Mouse (Mus musculus): Measurements from ENCODE around the gene Lrig1. TPM values are rescaled to one million over a fixed set of nuclear protein-coding genes. Genes with fewer than 3 reads are reported as not detected.

Lrig1 gene
- polyA plus RNA-seq, 1 experiment from 2014 or later: 11.4 TPM

DNA sequence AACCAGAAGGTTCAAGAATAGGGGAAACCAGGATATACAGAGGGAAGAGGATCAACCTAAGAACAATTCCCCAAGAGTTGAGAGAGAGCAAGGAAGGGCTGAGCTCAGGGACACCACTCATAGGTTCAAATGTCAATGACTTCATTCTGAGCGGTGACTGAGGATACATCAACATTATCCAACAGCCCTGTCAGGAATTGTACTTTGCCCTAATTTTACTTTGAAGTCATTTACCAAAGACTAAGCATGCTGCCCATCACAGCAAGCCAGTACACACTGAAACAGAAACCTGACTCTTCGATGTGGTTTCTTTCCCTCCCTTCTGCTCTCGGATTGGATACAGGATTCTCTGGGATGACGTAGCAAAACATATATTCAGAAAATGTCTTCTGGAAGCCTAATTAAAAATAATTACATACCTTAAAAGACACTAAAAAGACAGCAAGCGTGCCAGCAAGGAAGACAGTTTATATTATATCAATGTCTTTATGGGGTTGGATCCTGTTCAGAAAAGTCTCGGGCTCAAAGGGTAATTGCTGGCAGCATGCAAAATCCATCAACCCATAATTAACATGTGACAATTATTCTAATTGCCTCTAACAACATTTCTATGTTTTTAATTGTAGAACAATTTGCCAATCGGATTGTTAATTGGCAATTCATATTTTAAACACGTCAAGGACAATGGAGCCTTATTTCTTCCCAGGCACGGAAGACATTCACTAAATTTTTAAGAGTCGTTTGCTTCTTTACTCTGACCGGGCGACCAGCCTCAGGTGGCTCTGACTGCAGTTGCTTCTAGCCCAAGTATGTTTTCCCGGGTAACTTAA, 15.1 kb upstream of the Lrig1 start:
- WGBS: 73% methylated on average over 13 of the region's 13 CpGs
- no peaks in the 10 kb centered on the region for H3K27me3 ChIP-seq
- no peak overlapping the region for H3K9ac ChIP-seq (replicated peaks)
- H3K27ac ChIP-seq: no peak overlapping the region
- H3K4me1 ChIP-seq (replicated peaks): no peaks in the 10 kb centered on the region
- H3K36me3 ChIP-seq: no peaks in the 10 kb centered on the region
- ATAC-seq: no peak
- no peaks in the 10 kb centered on the region for H3K9me3 ChIP-seq
- H3K4me3 ChIP-seq (replicated peaks): no peak overlapping the region
- H3K4me2 ChIP-seq (replicated peaks): no peak overlapping the region

DNA sequence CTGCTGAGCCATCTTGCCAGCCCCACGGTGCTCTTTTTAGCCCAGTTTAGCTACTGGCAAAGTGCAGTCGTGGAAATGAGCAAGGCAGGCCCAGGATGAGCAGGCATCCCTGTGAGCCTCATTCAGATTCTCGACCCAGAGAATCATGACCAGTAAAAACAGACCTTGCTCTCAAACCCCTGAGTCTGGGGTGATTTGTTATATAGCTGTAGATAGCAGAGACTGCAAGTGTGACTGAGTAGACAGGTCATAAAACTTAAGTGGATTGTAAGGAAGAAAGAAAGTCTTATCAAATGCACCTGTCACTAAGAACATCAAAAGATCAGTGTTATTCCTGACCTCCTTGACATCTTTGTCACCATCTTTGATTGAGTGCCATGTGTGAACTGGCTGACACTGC, 9.9 kb upstream of the Lrig1 start:
- Histone ChIP-seq H3K4me1 (replicated peaks) (no peaks in the 10 kb centered on the region), H3K36me3 (no peaks in the 10 kb centered on the region), H3K27me3 (0 out of 2 replicates have a peak, but pooled peaks cover 3% of the 10 kb centered on the region), H3K9me3 (no peaks in the 10 kb centered on the region), H3K9ac (replicated peaks) (no peak overlapping the region), H3K27ac (no peak overlapping the region), H3K4me2 (replicated peaks) (no peak overlapping the region), H3K4me3 (replicated peaks) (no peak overlapping the region)
- WGBS: 80% methylated on average over 3 of the region's 3 CpGs
- ATAC-seq: no peak

DNA sequence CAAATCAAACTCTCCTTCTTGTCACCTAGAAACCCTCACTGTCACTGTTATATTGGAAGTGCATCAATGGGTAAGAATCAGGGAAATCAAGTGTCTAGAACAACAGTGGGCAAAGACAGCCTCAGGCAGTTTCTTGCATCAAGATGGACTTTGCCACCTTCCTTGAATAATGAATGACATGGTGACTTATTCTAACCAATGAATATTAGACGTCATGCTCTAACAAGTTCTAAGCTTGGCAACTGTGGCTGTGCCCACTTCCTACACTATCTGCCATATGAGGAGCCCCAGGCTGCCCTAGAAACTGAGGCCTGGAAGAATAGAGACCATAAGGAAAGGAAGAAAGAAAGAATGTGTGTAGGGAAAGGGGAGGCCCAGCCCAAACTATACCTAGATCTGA, 9.2 kb upstream of the Lrig1 start:
- WGBS: 86% methylated on average over 1 of the region's 1 CpGs
- Histone ChIP-seq H3K4me1 (replicated peaks) (no peaks in the 10 kb centered on the region), H3K27ac (no peak overlapping the region), H3K4me2 (replicated peaks) (no peak overlapping the region), H3K27me3 (0 out of 2 replicates have a peak, but pooled peaks cover 3% of the 10 kb centered on the region), H3K9me3 (no peaks in the 10 kb centered on the region), H3K36me3 (no peaks in the 10 kb centered on the region), H3K4me3 (replicated peaks) (no peak overlapping the region), H3K9ac (replicated peaks) (no peak overlapping the region)
- no peak for ATAC-seq

DNA sequence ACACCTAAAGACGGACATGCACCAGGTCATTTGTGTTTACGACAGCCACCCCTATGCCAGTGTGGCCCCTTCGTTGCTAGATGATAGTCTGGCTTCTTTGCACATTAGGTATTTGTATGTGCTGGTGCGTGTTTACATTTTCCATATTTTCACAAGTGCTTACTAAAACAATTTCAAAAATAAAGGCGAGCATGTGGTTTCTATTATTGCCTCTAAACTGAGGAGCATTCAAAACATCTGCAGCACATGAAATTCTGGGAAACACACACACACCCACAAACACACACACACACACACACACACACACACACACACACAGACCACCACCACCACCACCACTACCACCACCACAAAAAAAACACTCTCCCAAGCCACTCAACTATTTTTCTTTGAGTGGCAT, 7.3 kb upstream of the Lrig1 start:
- Histone ChIP-seq H3K4me1 (replicated peaks) (no peaks in the 10 kb centered on the region), H3K9ac (replicated peaks) (no peak overlapping the region), H3K9me3 (no peaks in the 10 kb centered on the region), H3K36me3 (no peaks in the 10 kb centered on the region), H3K27me3 (0 out of 2 replicates have a peak, but pooled peaks cover 3% of the 10 kb centered on the region), H3K4me3 (replicated peaks) (no peak overlapping the region), H3K4me2 (replicated peaks) (no peak overlapping the region), H3K27ac (no peak overlapping the region)
- WGBS: 85% methylated on average over 5 of the region's 5 CpGs
- no peak for ATAC-seq

DNA sequence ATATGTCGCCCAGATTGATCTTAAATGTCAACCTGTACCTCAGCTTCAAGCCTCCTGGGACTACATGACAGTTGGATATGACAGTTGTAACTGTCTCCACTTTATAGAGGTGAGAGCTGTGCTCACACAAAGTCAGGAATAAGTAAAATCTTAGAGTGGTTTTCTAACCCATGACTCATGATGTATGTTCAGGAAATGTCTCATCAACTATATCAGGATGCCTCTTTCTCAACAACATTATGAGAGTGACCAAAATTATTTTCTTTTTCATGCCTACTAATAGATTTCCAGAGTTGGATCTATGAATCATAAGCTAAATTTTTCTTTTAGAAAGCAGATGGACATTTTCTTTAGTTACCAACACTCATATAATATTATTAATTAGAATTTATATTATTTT, 6.0 kb upstream of the Lrig1 start:
- Histone ChIP-seq H3K27ac (no peak overlapping the region), H3K36me3 (no peaks in the 10 kb centered on the region), H3K9me3 (no peaks in the 10 kb centered on the region), H3K4me2 (replicated peaks) (no peak overlapping the region), H3K27me3 (0 out of 2 replicates have a peak, but pooled peaks cover 3% of the 10 kb centered on the region), H3K4me1 (replicated peaks) (peaks cover 10% of the 10 kb centered on the region), H3K4me3 (replicated peaks) (no peak overlapping the region), H3K9ac (replicated peaks) (no peak overlapping the region)
- ATAC-seq: no peak
- WGBS: 65% methylated on average over 1 of the region's 1 CpGs

DNA sequence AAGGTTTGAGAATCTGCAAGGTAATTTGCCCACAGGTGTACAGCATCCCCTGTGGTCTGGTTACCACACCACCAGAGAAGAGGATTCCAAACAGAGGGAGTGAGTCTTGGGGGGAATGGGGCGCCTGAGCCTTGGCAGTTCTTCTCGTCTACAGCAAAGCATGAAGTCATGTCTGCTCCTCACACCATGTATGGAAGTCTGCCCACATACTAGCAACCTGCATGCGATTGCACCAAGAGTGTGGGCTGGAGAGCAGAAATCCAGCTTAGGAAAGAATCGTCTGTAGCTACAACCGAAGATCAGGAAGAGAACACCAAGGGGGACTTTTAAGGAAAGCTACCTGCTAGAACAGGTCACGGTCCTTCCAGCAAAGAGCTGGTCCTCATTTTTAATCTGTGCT, 3.0 kb upstream of the Lrig1 start:
- H3K27me3 ChIP-seq: 0 out of 2 replicates have a peak, but pooled peaks cover 3% of the 10 kb centered on the region
- H3K27ac ChIP-seq: no peak overlapping the region
- H3K9me3 ChIP-seq: no peaks in the 10 kb centered on the region
- no peak overlapping the region for H3K4me3 ChIP-seq (replicated peaks)
- H3K4me2 ChIP-seq (replicated peaks): no peak overlapping the region
- H3K36me3 ChIP-seq: no peaks in the 10 kb centered on the region
- WGBS: 95% methylated on average over 6 of the region's 6 CpGs
- H3K9ac ChIP-seq (replicated peaks): no peak overlapping the region
- ATAC-seq: no peak
- H3K4me1 ChIP-seq (replicated peaks): peaks cover 28% of the 10 kb centered on the region

DNA sequence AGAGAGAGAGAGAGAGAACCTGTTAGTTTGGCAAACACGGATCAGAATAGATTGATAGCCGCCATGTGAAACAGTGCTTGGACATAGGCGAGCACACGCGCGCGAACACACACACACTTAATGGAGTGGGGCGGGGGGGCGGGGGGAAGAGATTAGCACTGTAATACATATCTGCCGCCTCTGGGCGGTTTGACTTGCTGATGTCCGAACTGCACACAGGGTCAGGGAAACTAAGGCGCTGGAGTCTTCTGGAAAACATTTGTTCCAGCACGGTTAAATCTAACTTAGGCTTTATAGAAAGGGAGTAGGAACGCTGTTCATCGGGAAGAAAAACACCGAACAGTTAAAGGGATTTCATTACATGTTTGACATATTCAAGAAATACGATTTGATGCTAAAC, 1.1 kb upstream of the Lrig1 start:
- H3K27ac ChIP-seq: no peak overlapping the region

DNA sequence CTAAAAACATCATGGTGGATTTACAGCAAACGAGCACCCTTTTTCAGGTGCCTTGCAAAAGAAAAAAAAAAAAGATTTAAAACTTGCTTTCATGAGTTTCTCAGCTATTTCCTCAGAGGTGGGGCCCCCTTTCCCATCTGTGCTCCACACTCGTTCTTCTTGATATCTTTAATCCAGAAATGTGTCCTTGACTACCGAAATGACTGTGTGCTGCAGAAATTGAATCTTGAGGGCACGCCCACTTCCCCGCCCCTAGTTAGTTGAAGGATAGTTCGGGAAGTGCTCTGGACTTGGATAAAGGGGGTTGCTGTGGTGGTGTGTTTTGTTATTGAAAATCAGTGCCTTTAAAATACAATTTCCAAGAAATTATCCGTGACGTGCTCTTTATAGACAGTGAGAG, 654 bp upstream of the Lrig1 start:
- H3K4me1 ChIP-seq (replicated peaks): peaks cover 52% of the 10 kb centered on the region

More for the DNA sequence above, 1.1 kb upstream of the Lrig1 start:
- Histone ChIP-seq H3K9ac (replicated peaks) (no peak overlapping the region), H3K36me3 (no peaks in the 10 kb centered on the region), H3K9me3 (no peaks in the 10 kb centered on the region), H3K27me3 (0 out of 2 replicates have a peak, but pooled peaks cover 3% of the 10 kb centered on the region), H3K4me3 (replicated peaks) (peak overlapping the region; percentile 91), H3K4me1 (replicated peaks) (peaks cover 47% of the 10 kb centered on the region), H3K4me2 (replicated peaks) (peak overlapping the region; percentile 77)
- no peak for ATAC-seq
- 2% methylated on average over 18 of the region's 18 CpGs for WGBS

DNA sequence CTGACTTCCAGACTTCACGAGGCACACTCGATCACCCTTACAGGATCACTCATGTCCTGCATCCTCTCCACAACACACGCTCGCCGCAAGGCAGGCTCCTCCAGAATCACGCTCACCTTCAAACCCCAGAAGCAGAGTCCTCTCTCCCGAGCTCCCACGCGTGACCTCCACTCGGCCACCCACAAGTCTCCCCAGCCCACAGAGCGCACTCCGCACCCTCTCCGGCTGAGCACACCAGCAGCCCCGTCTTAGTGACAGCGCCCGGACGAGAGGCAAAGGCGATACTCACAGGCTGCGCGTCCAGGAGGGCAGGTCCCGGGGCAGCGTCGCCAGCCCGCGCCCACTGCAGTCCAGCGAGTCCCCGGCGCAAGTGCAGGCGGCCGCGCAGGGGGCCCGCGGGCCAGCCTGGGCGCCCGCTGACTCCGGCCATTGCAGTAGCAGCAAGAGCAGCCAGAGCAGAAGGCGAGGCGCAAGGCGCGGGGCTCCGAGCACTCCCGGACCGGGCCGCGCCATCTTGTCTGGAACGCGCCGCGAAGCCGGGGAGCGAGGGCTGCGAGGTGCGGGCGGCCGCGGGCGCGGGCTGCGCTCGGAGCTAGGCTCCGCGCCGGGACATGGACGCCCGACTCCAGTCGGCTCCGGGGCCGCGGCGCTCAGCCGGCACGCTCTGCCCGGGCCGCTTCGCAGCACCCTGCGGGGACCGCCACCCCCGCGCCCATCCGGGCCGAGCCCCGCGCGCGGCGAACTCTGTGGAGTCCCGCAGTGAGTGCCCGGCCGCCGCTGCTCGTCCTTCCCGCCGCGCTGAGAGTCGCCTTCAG, 578 bp downstream of the Lrig1 start:
- Histone ChIP-seq H3K9me3 (no peaks in the 10 kb centered on the region), H3K4me3 (replicated peaks) (peak overlapping the region; percentile 91), H3K9ac (replicated peaks) (peak overlapping the region; percentile 93), H3K27me3 (no peaks in the 10 kb centered on the region), H3K36me3 (no peaks in the 10 kb centered on the region), H3K4me2 (replicated peaks) (peak overlapping the region; percentile 77), H3K27ac (peak overlapping the region; percentile 93), H3K4me1 (replicated peaks) (peaks cover 62% of the 10 kb centered on the region)
- under 1% methylated on average over 69 of the region's 95 CpGs for WGBS
- peak; percentile 12 for ATAC-seq

More for the DNA sequence above, 654 bp upstream of the Lrig1 start:
- Histone ChIP-seq H3K9ac (replicated peaks) (no peak overlapping the region), H3K9me3 (no peaks in the 10 kb centered on the region), H3K4me2 (replicated peaks) (peak overlapping the region; percentile 77), H3K27me3 (0 out of 2 replicates have a peak, but pooled peaks cover under 1% of the 10 kb centered on the region), H3K4me3 (replicated peaks) (peak overlapping the region; percentile 91), H3K27ac (no peak overlapping the region), H3K36me3 (no peaks in the 10 kb centered on the region)
- ATAC-seq: 0 out of 2 replicates have a peak, but pooled peaks have one; percentile 5
- 0% methylated on average over 8 of the region's 8 CpGs for WGBS

DNA sequence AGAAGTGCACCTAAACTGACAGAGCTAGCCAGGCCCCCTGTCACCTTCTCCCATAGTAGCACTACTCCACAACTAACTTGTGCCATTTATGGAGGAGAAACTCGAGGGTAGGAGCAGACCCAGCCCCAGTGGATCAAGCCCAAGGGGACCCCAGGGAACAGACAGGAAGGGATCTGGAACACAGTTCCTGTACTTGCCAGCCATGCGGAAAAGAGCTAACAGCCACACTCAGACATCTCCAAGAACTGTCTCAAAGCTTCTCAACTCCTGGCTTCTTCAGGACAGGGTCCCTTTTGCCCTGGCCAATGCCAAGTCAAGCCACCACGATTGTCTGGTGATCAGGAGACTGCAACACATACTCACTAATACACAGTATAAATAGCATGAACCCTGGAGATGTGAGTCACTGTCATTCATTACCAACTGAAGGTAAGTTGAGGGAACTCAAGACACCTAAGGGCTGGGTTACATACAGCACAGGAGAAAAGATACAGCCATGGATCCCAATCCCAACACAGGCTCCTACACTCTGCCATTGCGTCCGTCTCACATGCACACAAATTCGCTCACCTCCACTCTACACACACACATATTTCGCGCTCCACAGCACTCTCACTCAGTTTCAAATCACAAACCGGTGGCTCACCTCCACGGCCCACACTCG, 1.3 kb downstream of the Lrig1 start:
- peak overlapping the region; percentile 93 for H3K9ac ChIP-seq (replicated peaks)
- 0 out of 2 replicates have a peak overlapping the region, but pooled peaks have one; percentile 93 for H3K27ac ChIP-seq

DNA sequence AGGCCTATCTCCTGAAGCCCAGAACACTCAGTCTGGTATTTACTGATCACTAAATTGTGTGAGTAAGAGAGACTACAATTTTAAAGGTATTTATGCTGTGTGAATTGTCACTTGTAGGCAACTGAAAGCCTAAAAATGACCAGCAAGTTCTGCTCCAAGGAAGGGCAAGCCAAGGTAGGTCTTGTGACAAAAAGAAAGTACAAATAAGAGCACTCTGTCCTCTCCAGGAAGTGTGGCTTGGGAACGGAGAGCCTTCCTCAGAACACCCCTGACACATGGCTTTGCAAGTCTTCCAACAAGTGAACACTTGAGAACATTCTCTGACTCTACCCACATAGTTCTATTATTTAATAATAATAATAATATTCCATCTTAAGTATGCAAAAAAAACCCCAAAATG, 2.5 kb downstream of the Lrig1 start:
- Histone ChIP-seq H3K27ac (no peak overlapping the region), H3K4me3 (replicated peaks) (peak overlapping the region; percentile 91), H3K9ac (replicated peaks) (0 out of 2 replicates have a peak overlapping the region, but pooled peaks have one; percentile 10), H3K4me1 (replicated peaks) (peaks cover 78% of the 10 kb centered on the region), H3K4me2 (replicated peaks) (peak overlapping the region; percentile 77), H3K36me3 (no peaks in the 10 kb centered on the region), H3K9me3 (no peaks in the 10 kb centered on the region), H3K27me3 (no peaks in the 10 kb centered on the region)
- 68% methylated on average over 1 of the region's 1 CpGs for WGBS
- no peak for ATAC-seq

More for the DNA sequence above, 1.3 kb downstream of the Lrig1 start:
- H3K36me3 ChIP-seq: no peaks in the 10 kb centered on the region
- peak overlapping the region; percentile 91 for H3K4me3 ChIP-seq (replicated peaks)
- H3K4me2 ChIP-seq (replicated peaks): peak overlapping the region; percentile 77
- peaks cover 65% of the 10 kb centered on the region for H3K4me1 ChIP-seq (replicated peaks)
- no peaks in the 10 kb centered on the region for H3K9me3 ChIP-seq
- ATAC-seq: no peak
- H3K27me3 ChIP-seq: no peaks in the 10 kb centered on the region
- WGBS: 3% methylated on average over 11 of the region's 11 CpGs
